ENCODE assay signal across 8 mouse cellular contexts in the genomic region with DNA sequence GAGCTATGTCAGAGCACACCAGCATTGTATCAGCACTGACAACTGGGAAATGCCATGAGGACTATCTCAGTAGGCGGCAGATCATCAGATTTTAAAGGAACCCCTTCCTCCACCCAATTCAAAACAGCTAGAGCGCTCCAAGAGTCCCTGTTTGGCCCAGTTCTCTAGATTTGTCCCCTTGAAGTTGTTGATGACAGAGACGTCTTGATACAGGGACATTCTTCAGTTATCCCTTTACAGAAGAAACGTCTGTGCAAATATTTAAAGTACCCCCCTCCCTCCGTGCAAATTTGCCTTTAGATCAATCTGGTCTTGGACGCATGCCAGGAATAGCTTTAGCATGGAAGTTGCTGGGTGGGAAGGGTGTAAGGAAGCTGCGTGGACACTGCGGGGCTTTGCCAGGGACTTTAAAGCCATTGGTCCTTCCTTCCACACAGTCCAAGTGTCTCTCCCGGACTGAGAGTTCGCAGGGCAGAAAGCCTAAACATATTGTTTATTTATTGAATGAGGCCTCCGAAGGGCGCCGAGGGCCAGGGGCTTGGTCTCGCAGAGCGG. TPM values are rescaled to one million over a fixed set of nuclear protein-coding genes. Genes with fewer than 3 reads are reported as not detected.
A peak's percentile ranks its signal among the peaks of the same experiment; 100 is the strongest.
DNase-seq lines count a peak whose midpoint lies in the region; ATAC-seq lines count a peak whose summit lies in the region.

No protein-coding gene starts in this region.

- H3K27me3 ChIP-seq in kidney, embryonic 16.5 days (ENCODE audit: insufficient read depth, low read length), result peaks cover 15% of the 10 kb centered on the region
- H3K27me3 ChIP-seq in forebrain, embryonic 14.5 days (replicated peaks; ENCODE audit: control insufficient read depth, insufficient read depth, low read length), result 0 out of 2 replicates have a peak, but pooled peaks cover 7% of the 10 kb centered on the region
- peaks cover 24% of the 10 kb centered on the region for H3K27me3 ChIP-seq in limb, embryonic 12.5 days
- no peaks in the 10 kb centered on the region for H3K27me3 ChIP-seq in neural tube, embryonic 12.5 days (replicated peaks)

- DNase-seq in kidney, postnatal 36 days, result no peak
- peak; percentile 32 for DNase-seq in brain, embryonic 18.5 days (ENCODE audit: low read depth, low spot score)
- peak; percentile 76 for DNase-seq in forebrain, embryonic 14.5 days (ENCODE audit: low spot score)
- DNase-seq in ovary, postnatal 14 days (ENCODE audit: low spot score), result no peak
- no peak for DNase-seq in thymus, postnatal 25 days

- WGBS in kidney, embryonic 16.5 days, result 3% methylated on average over 15 of the region's 15 CpGs
- 3% methylated on average over 15 of the region's 15 CpGs for WGBS in forebrain, embryonic 14.5 days
- 4% methylated on average over 15 of the region's 15 CpGs for WGBS in limb, embryonic 12.5 days
- 3% methylated on average over 15 of the region's 15 CpGs for WGBS in neural tube, embryonic 12.5 days

- H3K36me3 ChIP-seq in kidney, embryonic 16.5 days (ENCODE audit: insufficient read depth, low read length), result no peaks in the 10 kb centered on the region
- H3K36me3 ChIP-seq in forebrain, embryonic 14.5 days (ENCODE audit: control insufficient read depth, insufficient read depth, low read length), result no peaks in the 10 kb centered on the region
- H3K36me3 ChIP-seq in limb, embryonic 12.5 days, result no peaks in the 10 kb centered on the region
- no peaks in the 10 kb centered on the region for H3K36me3 ChIP-seq in neural tube, embryonic 12.5 days

- H3K27ac ChIP-seq in kidney, embryonic 16.5 days (ENCODE audit: low read length), result peak overlapping the region; percentile 70
- H3K27ac ChIP-seq in forebrain, embryonic 14.5 days (ENCODE audit: low read depth, low read length), result no peak overlapping the region; the same call in 1 of the 2 replicates
- H3K27ac ChIP-seq in limb, embryonic 12.5 days, result peak overlapping the region; percentile 78
- peak overlapping the region; percentile 80 for H3K27ac ChIP-seq in neural tube, embryonic 12.5 days

- peak overlapping the region; percentile 74 for H3K4me2 ChIP-seq in kidney, embryonic 16.5 days (replicated peaks; ENCODE audit: low read depth, low read length)
- peak overlapping the region; percentile 80 for H3K4me2 ChIP-seq in forebrain, embryonic 14.5 days (ENCODE audit: low read length)
- H3K4me2 ChIP-seq in limb, embryonic 12.5 days, result peak overlapping the region; percentile 79
- H3K4me2 ChIP-seq in neural tube, embryonic 12.5 days (replicated peaks), result peak overlapping the region; percentile 88

- no peaks in the 10 kb centered on the region for H3K9me3 ChIP-seq in kidney, embryonic 16.5 days (ENCODE audit: low read length)
- H3K9me3 ChIP-seq in forebrain, embryonic 14.5 days (replicated peaks; ENCODE audit: control insufficient read depth, low read length), result no peaks in the 10 kb centered on the region
- H3K9me3 ChIP-seq in limb, embryonic 12.5 days, result no peaks in the 10 kb centered on the region
- H3K9me3 ChIP-seq in neural tube, embryonic 12.5 days, result no peaks in the 10 kb centered on the region

- peak overlapping the region; percentile 76 for H3K4me3 ChIP-seq in kidney, embryonic 16.5 days (ENCODE audit: low read length)
- peak overlapping the region; percentile 86 for H3K4me3 ChIP-seq in forebrain, embryonic 14.5 days (ENCODE audit: low read depth, low read length)
- peak overlapping the region; percentile 87 for H3K4me3 ChIP-seq in limb, embryonic 12.5 days (replicated peaks)
- peak overlapping the region; percentile 83 for H3K4me3 ChIP-seq in neural tube, embryonic 12.5 days

- peak overlapping the region; percentile 79 for H3K9ac ChIP-seq in kidney, embryonic 16.5 days (replicated peaks; ENCODE audit: low read length)
- H3K9ac ChIP-seq in forebrain, embryonic 14.5 days (ENCODE audit: low read length), result peak overlapping the region; percentile 89
- peak overlapping the region; percentile 82 for H3K9ac ChIP-seq in limb, embryonic 12.5 days (replicated peaks)
- H3K9ac ChIP-seq in neural tube, embryonic 12.5 days, result peak overlapping the region; percentile 87

- H3K4me1 ChIP-seq in kidney, embryonic 16.5 days (ENCODE audit: insufficient read depth, low read length), result peaks cover 12% of the 10 kb centered on the region
- H3K4me1 ChIP-seq in forebrain, embryonic 14.5 days (ENCODE audit: control insufficient read depth, insufficient read depth, low read length), result no peaks in the 10 kb centered on the region; the same call in 1 of the 2 replicates
- H3K4me1 ChIP-seq in limb, embryonic 12.5 days (replicated peaks), result peaks cover 8% of the 10 kb centered on the region
- peaks cover 7% of the 10 kb centered on the region; the same call in 1 of the 2 replicates for H3K4me1 ChIP-seq in neural tube, embryonic 12.5 days

- peak; percentile 47 for ATAC-seq in kidney, embryonic 16.5 days (ENCODE audit: low FRiP score, low TSS enrichment)
- peak; percentile 49; the same call in 1 of the 2 replicates for ATAC-seq in forebrain, embryonic 14.5 days
- no peak; the same call in 1 of the 2 replicates for ATAC-seq in limb, embryonic 12.5 days (ENCODE audit: insufficient number of reproducible peaks, insufficient read depth, low FRiP score, low TSS enrichment, low read depth)
- ATAC-seq in neural tube, embryonic 12.5 days (ENCODE audit: low FRiP score, low read depth), result peak; percentile 64

RNA-seq across cellular contexts. Expression of gene Osbpl6, which starts 0.6 kb away (rescaled TPM):
- 17.8 and 18.4 TPM in 2 replicates for polyA plus RNA-seq in kidney, embryonic 16.5 days (2015; fragmentation: Nextera tagmentation; extraction: Ambion mirVana)
- 12.1 and 17.7 TPM in 2 replicates for polyA plus RNA-seq in forebrain, embryonic 14.5 days (2014; fragmentation: Nextera tagmentation; extraction: Ambion mirVana)
- polyA plus RNA-seq in limb, embryonic 12.5 days (2016; fragmentation: Nextera tagmentation; extraction: Ambion mirVana), result 16.5 and 19.9 TPM in 2 replicates
- 26.4 and 33.1 TPM in 2 replicates for polyA plus RNA-seq in neural tube, embryonic 12.5 days (2016; fragmentation: Nextera tagmentation; extraction: Ambion mirVana)

RNA-seq across cellular contexts. Expression of gene Rbm45, which starts 35.9 kb away (rescaled TPM):
- polyA plus RNA-seq in kidney, embryonic 16.5 days (2015; fragmentation: Nextera tagmentation; extraction: Ambion mirVana), result 14.5 and 16.9 TPM in 2 replicates
- polyA plus RNA-seq in forebrain, embryonic 14.5 days (2014; fragmentation: Nextera tagmentation; extraction: Ambion mirVana), result 18.2 and 19.1 TPM in 2 replicates
- polyA plus RNA-seq in limb, embryonic 12.5 days (2016; fragmentation: Nextera tagmentation; extraction: Ambion mirVana), result 13.2 and 18.8 TPM in 2 replicates
- 14.1 and 18.6 TPM in 2 replicates for polyA plus RNA-seq in neural tube, embryonic 12.5 days (2016; fragmentation: Nextera tagmentation; extraction: Ambion mirVana)

RNA-seq across cellular contexts. Expression of gene Cyct, which starts 45.4 kb away (rescaled TPM):
- polyA plus RNA-seq in kidney, embryonic 16.5 days (2015; fragmentation: Nextera tagmentation; extraction: Ambion mirVana), result not detected in 2 replicates
- not detected in 2 replicates for polyA plus RNA-seq in forebrain, embryonic 14.5 days (2014; fragmentation: Nextera tagmentation; extraction: Ambion mirVana)
- not detected in 2 replicates for polyA plus RNA-seq in limb, embryonic 12.5 days (2016; fragmentation: Nextera tagmentation; extraction: Ambion mirVana)
- polyA plus RNA-seq in neural tube, embryonic 12.5 days (2016; fragmentation: Nextera tagmentation; extraction: Ambion mirVana), result not detected in 2 replicates

Comparison
In these comparisons a context has a peak if more than half of its experiments do, and no peak if none do; other contexts are left out.
1. DNase-seq: peak in brain, embryonic 18.5 days (single experiment) and forebrain, embryonic 14.5 days (single experiment); none in kidney, postnatal 36 days (0 of 2), ovary, postnatal 14 days (single experiment) and thymus, postnatal 25 days (single experiment).
2. Peak in every context shown above with its lines, with median percentiles within 50 percentile points of each other: H3K4me2 ChIP-seq, H3K4me3 ChIP-seq and H3K9ac ChIP-seq.